Mouse (Mus musculus): ENCODE measurements around the gene Ccdc170. TPM values are rescaled to one million over a fixed set of nuclear protein-coding genes. Genes with fewer than 3 reads are reported as not detected.

The Ccdc170 gene
- polyA plus RNA-seq, 1 experiment, result not detected

- Histone ChIP-seq H3K4me3 (ENCODE audit: low read depth, low read length) (no peak overlapping the region), H3K27ac (ENCODE audit: insufficient read depth, low read depth, low read length) (no peak overlapping the region), H3K27me3 (ENCODE audit: control insufficient read depth, insufficient read depth, low read length) (no peaks in the 10 kb centered on the region), H3K4me1 (ENCODE audit: control insufficient read depth, insufficient read depth, insufficient read length, low read length) (0 out of 2 replicates have a peak, but pooled peaks cover 2% of the 10 kb centered on the region), H3K36me3 (ENCODE audit: control insufficient read depth, insufficient read depth, low read length) (no peaks in the 10 kb centered on the region)
- TF ChIP-seq CTCF (IDR thresholded peaks at IDR 0.05; ENCODE audit: extremely low read depth, insufficient read length, insufficient replicate concordance, low read depth, low read length) (no peak), POLR2A (IDR thresholded peaks at IDR 0.05; ENCODE audit: low read depth, low read length) (no peak)
- WGBS, result 57% methylated on average over 2 of the region's 2 CpGs
Observed at GRCm38 (mm10) chr10:4517614-4518013, 35.3 kb downstream of the Ccdc170 start.

- WGBS, result 81% methylated on average over 3 of the region's 3 CpGs
- TF ChIP-seq CTCF (IDR thresholded peaks at IDR 0.05; ENCODE audit: extremely low read depth, insufficient read length, insufficient replicate concordance, low read depth, low read length) (no peak), POLR2A (IDR thresholded peaks at IDR 0.05; ENCODE audit: low read depth, low read length) (no peak)
- no peaks in the 10 kb centered on the region for H3K36me3 ChIP-seq (ENCODE audit: control insufficient read depth, insufficient read depth, low read length)
- no peak overlapping the region for H3K4me3 ChIP-seq (ENCODE audit: low read depth, low read length)
- no peaks in the 10 kb centered on the region for H3K27me3 ChIP-seq (ENCODE audit: control insufficient read depth, insufficient read depth, low read length)
- H3K4me1 ChIP-seq (ENCODE audit: control insufficient read depth, insufficient read depth, insufficient read length, low read length), result 0 out of 2 replicates have a peak, but pooled peaks cover 2% of the 10 kb centered on the region
- no peak overlapping the region for H3K27ac ChIP-seq (ENCODE audit: insufficient read depth, low read depth, low read length)
Observed at GRCm38 (mm10) chr10:4519645-4520044, 37.3 kb downstream of the Ccdc170 start.

DNA sequence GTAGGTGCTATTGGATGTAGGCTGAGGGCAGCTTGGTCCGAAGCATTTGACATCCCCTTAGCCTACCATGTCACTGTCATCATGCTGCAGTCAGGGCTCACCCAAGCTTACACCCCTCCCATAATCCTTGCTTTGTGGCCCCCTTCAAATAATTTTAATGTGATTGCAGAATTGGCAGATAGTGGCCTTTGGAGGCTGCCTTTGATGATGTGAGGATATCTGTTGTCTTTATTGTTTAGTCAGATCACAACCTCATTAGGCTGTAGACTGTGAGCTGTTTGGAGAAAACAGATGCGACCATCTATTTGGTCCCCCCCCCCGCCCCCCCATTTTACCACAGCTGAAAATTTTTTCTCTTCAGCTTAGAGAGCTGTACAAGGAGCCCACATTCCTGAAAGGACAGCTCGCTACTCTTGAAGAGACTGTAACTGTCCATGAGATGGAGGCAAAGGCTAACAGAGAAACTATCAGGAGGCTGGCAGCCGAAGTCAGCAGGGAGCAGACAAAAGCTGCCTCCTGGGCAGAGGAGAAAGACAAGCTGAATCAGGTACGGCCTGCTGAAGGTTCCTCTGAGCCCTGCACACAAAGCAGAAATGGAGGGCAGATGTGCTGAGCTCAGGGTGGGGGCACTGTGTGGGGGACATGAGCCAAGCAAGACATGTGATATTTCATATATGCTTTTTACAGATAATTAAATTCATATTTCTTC, 38.2 kb downstream of the Ccdc170 start:
- TF ChIP-seq CTCF (IDR thresholded peaks at IDR 0.05; ENCODE audit: extremely low read depth, insufficient read length, insufficient replicate concordance, low read depth, low read length) (no peak), POLR2A (IDR thresholded peaks at IDR 0.05; ENCODE audit: low read depth, low read length) (no peak)
- Histone ChIP-seq H3K36me3 (ENCODE audit: control insufficient read depth, insufficient read depth, low read length) (no peaks in the 10 kb centered on the region), H3K27ac (ENCODE audit: insufficient read depth, low read depth, low read length) (no peak overlapping the region), H3K4me1 (ENCODE audit: control insufficient read depth, insufficient read depth, insufficient read length, low read length) (0 out of 2 replicates have a peak, but pooled peaks cover 2% of the 10 kb centered on the region), H3K27me3 (ENCODE audit: control insufficient read depth, insufficient read depth, low read length) (no peaks in the 10 kb centered on the region), H3K4me3 (ENCODE audit: low read depth, low read length) (no peak overlapping the region)
- WGBS, result 64% methylated on average over 6 of the region's 6 CpGs

DNA sequence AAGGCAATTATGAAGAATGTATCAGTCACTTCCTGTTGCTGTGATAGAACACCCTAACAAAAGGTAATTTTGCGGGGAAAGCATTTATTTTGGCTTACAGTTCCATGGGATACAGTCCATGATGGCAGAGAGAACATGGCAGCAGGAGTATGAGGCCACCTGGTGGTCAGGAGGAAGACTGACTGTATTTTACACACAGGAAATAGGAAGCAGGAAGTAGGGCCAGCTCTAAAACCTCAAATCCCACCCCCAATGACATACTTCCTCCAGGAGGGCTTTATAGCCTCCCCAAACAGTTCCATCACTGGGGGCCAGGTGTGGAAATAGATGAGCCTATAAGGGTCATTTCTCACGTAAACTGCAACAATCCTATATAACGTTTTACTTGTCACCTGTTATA, 39.8 kb downstream of the Ccdc170 start:
- Histone ChIP-seq H3K27ac (ENCODE audit: insufficient read depth, low read depth, low read length) (no peak overlapping the region), H3K4me1 (ENCODE audit: control insufficient read depth, insufficient read depth, insufficient read length, low read length) (0 out of 2 replicates have a peak, but pooled peaks cover 2% of the 10 kb centered on the region), H3K36me3 (ENCODE audit: control insufficient read depth, insufficient read depth, low read length) (no peaks in the 10 kb centered on the region), H3K4me3 (ENCODE audit: low read depth, low read length) (no peak overlapping the region), H3K27me3 (ENCODE audit: control insufficient read depth, insufficient read depth, low read length) (no peaks in the 10 kb centered on the region)
- no peak for TF ChIP-seq CTCF (IDR thresholded peaks at IDR 0.05; ENCODE audit: extremely low read depth, insufficient read length, insufficient replicate concordance, low read depth, low read length)
- no peak for TF ChIP-seq POLR2A (IDR thresholded peaks at IDR 0.05; ENCODE audit: low read depth, low read length)
- WGBS, result 96% methylated on average over 3 of the region's 3 CpGs

DNA sequence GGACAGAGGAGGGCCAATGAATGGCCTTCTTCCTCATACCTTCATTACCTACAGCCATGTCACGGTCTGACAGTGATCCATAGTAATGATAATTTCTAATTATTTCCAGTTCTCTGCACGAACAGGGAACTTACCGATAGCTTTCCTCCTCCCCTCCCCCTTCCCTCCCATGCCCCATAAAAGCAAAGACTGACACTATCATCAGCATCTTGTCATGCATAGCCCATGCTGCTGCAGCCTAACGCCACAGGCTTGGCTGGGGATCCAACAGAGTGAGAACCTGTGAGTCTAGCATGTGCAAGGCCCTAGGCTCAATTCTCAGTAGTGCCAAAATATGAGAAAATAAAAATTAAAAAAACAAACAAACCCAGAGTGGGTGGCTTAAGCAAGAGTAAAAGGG, 40.8 kb downstream of the Ccdc170 start:
- H3K36me3 ChIP-seq (ENCODE audit: control insufficient read depth, insufficient read depth, low read length), result no peaks in the 10 kb centered on the region
- no peak overlapping the region for H3K27ac ChIP-seq (ENCODE audit: insufficient read depth, low read depth, low read length)
- TF ChIP-seq POLR2A (IDR thresholded peaks at IDR 0.05; ENCODE audit: low read depth, low read length) (no peak), CTCF (IDR thresholded peaks at IDR 0.05; ENCODE audit: extremely low read depth, insufficient read length, insufficient replicate concordance, low read depth, low read length) (no peak)
- 0 out of 2 replicates have a peak, but pooled peaks cover 2% of the 10 kb centered on the region for H3K4me1 ChIP-seq (ENCODE audit: control insufficient read depth, insufficient read depth, insufficient read length, low read length)
- H3K4me3 ChIP-seq (ENCODE audit: low read depth, low read length), result no peak overlapping the region
- 82% methylated on average over 4 of the region's 4 CpGs for WGBS
- no peaks in the 10 kb centered on the region for H3K27me3 ChIP-seq (ENCODE audit: control insufficient read depth, insufficient read depth, low read length)

DNA sequence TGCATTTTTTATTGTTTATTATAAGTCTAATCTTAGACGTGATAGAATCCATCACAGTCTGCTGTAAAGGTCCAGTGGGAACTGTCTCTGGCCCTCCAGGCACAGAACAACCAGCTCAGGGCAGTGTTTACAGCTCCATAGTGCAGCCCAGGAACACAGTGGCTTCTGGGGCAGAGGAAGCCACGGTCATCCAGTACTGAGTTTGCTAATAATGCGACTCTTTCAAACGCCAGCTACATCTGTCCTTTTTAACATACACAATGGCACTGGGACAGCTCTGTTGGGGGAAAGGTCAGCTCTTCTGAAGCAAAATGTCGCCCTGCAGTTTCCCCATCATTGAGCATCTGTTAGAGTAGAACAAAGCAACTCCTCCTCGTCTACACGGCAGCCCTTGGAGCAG, 45.7 kb downstream of the Ccdc170 start:
- no peaks in the 10 kb centered on the region for H3K27me3 ChIP-seq (ENCODE audit: control insufficient read depth, insufficient read depth, low read length)
- H3K36me3 ChIP-seq (ENCODE audit: control insufficient read depth, insufficient read depth, low read length), result no peaks in the 10 kb centered on the region
- no peaks in the 10 kb centered on the region for H3K4me1 ChIP-seq (ENCODE audit: control insufficient read depth, insufficient read depth, insufficient read length, low read length)
- TF ChIP-seq POLR2A (IDR thresholded peaks at IDR 0.05; ENCODE audit: low read depth, low read length) (no peak), CTCF (IDR thresholded peaks at IDR 0.05; ENCODE audit: extremely low read depth, insufficient read length, insufficient replicate concordance, low read depth, low read length) (no peak)
- WGBS, result 75% methylated on average over 7 of the region's 7 CpGs
- no peak overlapping the region for H3K4me3 ChIP-seq (ENCODE audit: low read depth, low read length)
- H3K27ac ChIP-seq (ENCODE audit: insufficient read depth, low read depth, low read length), result no peak overlapping the region

GRCm38 (mm10) chr10:4530638-4531235, 48.4 kb downstream of the Ccdc170 start:
- H3K27me3 ChIP-seq (ENCODE audit: control insufficient read depth, insufficient read depth, low read length), result no peaks in the 10 kb centered on the region
- H3K4me1 ChIP-seq (ENCODE audit: control insufficient read depth, insufficient read depth, insufficient read length, low read length), result no peaks in the 10 kb centered on the region
- H3K4me3 ChIP-seq (ENCODE audit: low read depth, low read length), result peak overlapping the region; percentile 12; the same call in 1 of the 2 replicates
- WGBS, result 37% methylated on average over 9 of the region's 9 CpGs
- no peak for TF ChIP-seq CTCF (IDR thresholded peaks at IDR 0.05; ENCODE audit: extremely low read depth, insufficient read length, insufficient replicate concordance, low read depth, low read length)
- no peak for TF ChIP-seq POLR2A (IDR thresholded peaks at IDR 0.05; ENCODE audit: low read depth, low read length)
- H3K27ac ChIP-seq (ENCODE audit: insufficient read depth, low read depth, low read length), result peak overlapping the region; percentile 32; the same call in 1 of the 2 replicates
- H3K36me3 ChIP-seq (ENCODE audit: control insufficient read depth, insufficient read depth, low read length), result no peaks in the 10 kb centered on the region

All from small intestine, adult 2 months (tissue).